Comparison of ENCODE assay signal across 18 mouse cellular contexts in the genomic region with DNA sequence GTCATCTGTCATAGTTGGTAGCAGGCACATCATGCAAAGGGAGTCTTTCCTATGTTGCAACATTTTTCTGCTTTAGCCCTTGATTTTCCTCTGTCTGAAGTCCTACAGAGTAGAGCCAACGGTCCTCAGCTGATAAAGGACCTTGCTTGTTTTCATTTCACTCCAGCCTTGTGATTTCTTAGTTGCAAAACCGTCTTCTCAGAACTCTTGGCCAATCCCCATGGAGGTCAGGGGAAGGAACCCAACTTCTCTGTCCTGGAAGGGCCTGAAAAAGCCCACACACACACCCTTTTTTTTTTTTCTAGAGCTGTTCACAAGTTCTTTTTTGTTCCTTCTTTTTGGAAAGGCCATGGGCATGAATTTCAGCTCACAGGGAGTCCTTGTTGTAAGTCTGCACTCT. TPM values are rescaled to one million over a fixed set of nuclear protein-coding genes. Genes with fewer than 3 reads are reported as not detected.
DNase-seq lines count a peak whose midpoint lies in the region; ATAC-seq and TF ChIP-seq lines count a peak whose summit lies in the region.
"Had no signal": no experiment of that assay in that cellular context is flagged by ENCODE, and none has a peak within 500 bp of the region (broad histone marks: within the 10 kb centered on the region; RNA-seq: fewer than 3 reads in every experiment).

No protein-coding gene starts in this region.

- ATAC-seq in midbrain, embryonic 15.5 days (replicated peaks): no peak
- ATAC-seq: activated CD4-positive, CD25-positive, alpha-beta regulatory T cell, adult 4 months had no signal

- intact Hi-C loops in gastrocnemius, adult 2 months (cut with DNase I): no loop called here

- no peaks in the 10 kb centered on the region for H3K4me1 ChIP-seq in midbrain, embryonic 15.5 days
- H3K4me1 ChIP-seq: heart, embryonic 13.5 days; lung, embryonic 15.5 days; neural tube, embryonic 15.5 days had no signal

- peak; percentile 24 for DNase-seq in gastrocnemius, adult 2 months
- no peak for DNase-seq in gastrocnemius, postnatal 25 days
- DNase-seq in NIH3T3 (ENCODE audit: low read depth): peak; percentile 2
- peak; percentile 64 to 65 for DNase-seq in heart, adult 9 months (ENCODE audit: low spot score in 2 of 2)
- DNase-seq in lung, postnatal 4 days: peak; percentile 38 to 52
- no peak for DNase-seq in urinary bladder, postnatal 14 days (ENCODE audit: low spot score)
- no peak for DNase-seq in kidney, postnatal 10 days
- DNase-seq: cerebellum, adult 11 months; embryo, embryonic 11 days; kidney, adult 18-20 months had no signal

- 74% methylated on average over 2 of the region's 2 CpGs for WGBS in midbrain, embryonic 15.5 days

- H3K9me3 ChIP-seq in midbrain, embryonic 15.5 days: no peaks in the 10 kb centered on the region
- H3K9me3 ChIP-seq: G1E; heart, embryonic 13.5 days; lung, embryonic 15.5 days; neural tube, embryonic 15.5 days had no signal

- no peak overlapping the region; the same call in 1 of the 2 replicates for H3K27ac ChIP-seq in gastrocnemius, adult 2 months
- H3K27ac ChIP-seq in midbrain, embryonic 15.5 days: no peak overlapping the region
- H3K27ac ChIP-seq: heart, embryonic 13.5 days; hindbrain, embryonic 14.5 days; lung, embryonic 15.5 days; neural tube, embryonic 15.5 days had no signal

- H3K4me3 ChIP-seq in gastrocnemius, adult 2 months: no peak overlapping the region
- no peak overlapping the region for H3K4me3 ChIP-seq in midbrain, embryonic 15.5 days
- H3K4me3 ChIP-seq: erythroblast, embryonic 14.5 days; heart, embryonic 13.5 days; lung, embryonic 15.5 days; neural tube, embryonic 15.5 days had no signal

- H3K4me2 ChIP-seq in midbrain, embryonic 15.5 days: no peak overlapping the region
- H3K4me2 ChIP-seq: heart, embryonic 13.5 days; hindbrain, embryonic 14.5 days; lung, embryonic 15.5 days; neural tube, embryonic 15.5 days had no signal

- H3K9ac ChIP-seq in midbrain, embryonic 15.5 days: no peak overlapping the region
- H3K9ac ChIP-seq: heart, embryonic 13.5 days; hindbrain, embryonic 14.5 days; lung, embryonic 15.5 days; neural tube, embryonic 15.5 days had no signal

- H3K27me3 ChIP-seq in midbrain, embryonic 15.5 days (replicated peaks): no peaks in the 10 kb centered on the region
- H3K27me3 ChIP-seq: heart, embryonic 13.5 days; lung, embryonic 15.5 days; neural tube, embryonic 15.5 days had no signal

- no peak for TF ChIP-seq CTCF in gastrocnemius, adult 2 months (IDR thresholded peaks at IDR 0.05)

- H3K36me3 ChIP-seq in midbrain, embryonic 15.5 days (replicated peaks): no peaks in the 10 kb centered on the region
- H3K36me3 ChIP-seq: G1E; heart, embryonic 13.5 days; lung, embryonic 15.5 days; neural tube, embryonic 15.5 days had no signal

RNA-seq across cellular contexts. Expression of gene Ddhd1, which starts 9.3 kb away (rescaled TPM):
- total RNA-seq in gastrocnemius, adult 2 months (2021): 1 to 10 TPM; 3.3 TPM
- 1 to 10 TPM; 3.0 to 4.5 TPM for total RNA-seq in gastrocnemius, postnatal 25 days (2021)
- 19.3 and 19.8 TPM in 2 replicates for polyA plus RNA-seq in midbrain, embryonic 15.5 days (2015; fragmentation: Nextera tagmentation; extraction: Ambion mirVana)

Comparison
In these comparisons a context has a peak if more than half of its experiments do, and no peak if none do; other contexts are left out.
1. DNase-seq: peak in gastrocnemius, adult 2 months (single experiment), NIH3T3 (single experiment), heart, adult 9 months (2 of 2) and lung, postnatal 4 days (2 of 2); none in gastrocnemius, postnatal 25 days (single experiment), urinary bladder, postnatal 14 days (single experiment) and kidney, postnatal 10 days (single experiment).